Mouse (Mus musculus) megakaryocyte, embryonic 14.5 days (primary cell): ENCODE results near the gene Prdm12.

Source experiments
- FLI1 ChIP-seq: IDR thresholded peaks from 2 replicates; pipeline ENCODE4 v1.6.1; 2012; ENCODE audit warnings: low read length, inconsistent platforms, mixed read lengths
- GATA1 ChIP-seq: IDR thresholded peaks from 3 replicates; pipeline ENCODE4 v1.6.1; 2012; ENCODE audit warnings: mixed read lengths, low read length, inconsistent platforms, borderline replicate concordance

DNA sequence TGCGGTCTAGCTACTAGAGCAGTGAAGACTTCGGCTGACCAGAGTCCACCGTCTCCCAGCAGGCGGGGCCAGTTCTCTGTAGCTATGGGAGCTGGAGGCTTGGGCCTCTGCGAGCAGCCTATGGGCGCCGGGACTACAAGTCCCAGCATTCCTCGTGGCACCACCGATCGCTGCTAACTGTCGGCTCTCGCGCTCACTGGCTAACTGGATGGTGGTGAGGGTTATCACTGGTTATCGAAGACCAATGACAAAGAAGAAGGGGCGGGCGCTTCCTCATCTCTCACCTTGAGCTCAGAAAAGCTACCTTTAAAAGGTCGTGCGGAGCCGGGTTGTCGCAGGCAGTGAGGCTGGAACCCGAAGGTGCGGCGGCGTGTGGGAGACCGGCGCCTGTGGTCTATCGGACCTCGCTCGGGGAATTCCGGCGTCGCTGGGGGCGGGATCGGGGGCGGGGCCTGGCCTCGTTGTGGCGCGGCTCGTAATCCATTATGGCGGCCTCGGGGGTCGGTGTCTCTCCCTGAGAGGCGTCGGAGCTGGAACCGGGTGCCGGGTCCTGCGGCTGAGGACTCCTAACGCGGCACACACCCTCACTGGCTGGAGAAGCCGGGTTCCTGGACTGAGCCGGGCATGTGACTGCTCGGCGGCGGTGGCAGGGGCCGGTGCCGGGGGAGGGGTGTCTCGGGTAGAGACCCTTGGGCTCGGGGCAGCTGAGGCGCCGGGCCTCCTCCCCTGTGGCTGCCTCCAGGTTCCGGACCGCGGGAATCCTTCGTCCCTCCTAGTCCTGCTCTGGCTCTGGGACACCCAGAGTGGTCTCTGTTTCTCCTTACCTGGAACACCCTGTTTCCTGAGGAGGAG is 48.5 kb downstream of the Prdm12 start, which contains the start of gene Abl1:
- TF ChIP-seq FLI1 (no peak), GATA1 (no peak)
